Mouse (Mus musculus) liver, postnatal 0 days (tissue): ENCODE measurements around the gene Lin37. TPM values are rescaled to one million over a fixed set of nuclear protein-coding genes. Genes with fewer than 3 reads are reported as not detected.

Source experiments
- ATAC-seq: fragments of 200-750 bp; cut with Nextera tagmentation; 2 replicates; pipeline ENCODE4 v1.8.0; 2017; ENCODE audit warnings: mild to moderate bottlenecking, moderate library complexity
- DNase-seq: peaks from one replicate; pipeline ENCODE4 v3.0.0-alpha.2; 2016
- H3K27ac ChIP-seq: fragments of 300-500 bp; sonication (generic); 2 replicates; pipeline ENCODE4 v1.5.1; 2014; ENCODE audit warnings: antibody characterized with exemption, moderate library complexity, mild to moderate bottlenecking, low read depth
- H3K27me3 ChIP-seq: fragments of 300-500 bp; sonication (generic); 2 replicates; pipeline ENCODE4 v1.6.1; 2014; ENCODE audit warnings: low read length, control low read depth, mixed read lengths; ENCODE audit not compliant: insufficient read depth
- H3K36me3 ChIP-seq: fragments of 300-500 bp; sonication (generic); replicated peaks from 2 replicates; pipeline ENCODE4 v1.6.1; 2014; ENCODE audit warnings: mild to moderate bottlenecking, control low read depth, low read length, moderate library complexity, mixed read lengths; ENCODE audit not compliant: insufficient read depth
- H3K4me1 ChIP-seq: fragments of 300-500 bp; sonication (generic); 2 replicates; pipeline ENCODE4 v1.6.1; 2014; ENCODE audit warnings: antibody characterized with exemption, mild to moderate bottlenecking, control low read depth; ENCODE audit not compliant: insufficient read depth
- H3K4me2 ChIP-seq: fragments of 300-500 bp; sonication (generic); 2 replicates; pipeline ENCODE4 v1.6.1; 2014; ENCODE audit warnings: low read depth, mild to moderate bottlenecking, low read length, moderate library complexity, mixed read lengths
- H3K4me3 ChIP-seq: fragments of 300-500 bp; sonication (generic); 2 replicates; pipeline ENCODE4 v1.5.1; 2014; ENCODE audit warnings: low read depth, low read length
- H3K9ac ChIP-seq: fragments of 300-500 bp; sonication (generic); replicated peaks from 2 replicates; pipeline ENCODE4 v1.6.1; 2014; ENCODE audit warnings: mild to moderate bottlenecking, moderate library complexity
- H3K9me3 ChIP-seq: fragments of 300-500 bp; sonication (generic); 2 replicates; pipeline ENCODE4 v1.6.1; 2016; ENCODE audit warnings: mild to moderate bottlenecking, control low read depth, low read length, mixed read lengths
- CTCF ChIP-seq: sonication (generic); IDR thresholded peaks from 2 replicates; pipeline ENCODE4 v1.5.1; 2016; ENCODE audit warnings: antibody characterized with exemption, low read depth
- EP300 ChIP-seq: IDR thresholded peaks from 2 replicates; pipeline ENCODE4 v1.6.1; 2016; ENCODE audit warnings: antibody characterized with exemption, low read depth, mild to moderate bottlenecking
- WGBS: fragments of 180-500 bp; shearing (Covaris S2); extraction: QIAGEN DNeasy Blood & Tissue Kit; methylation state at CpG from one replicate; pipeline ENCODE4 v1.1.7; 2014; ENCODE audit not compliant: insufficient replicate concordance; 5-methylcytosine and 5-hydroxymethylcytosine counted together
- polyA plus RNA-seq: library from polyadenylated mRNA; unstranded; fragments of >200 nt; fragmentation: Nextera tagmentation; extraction: Ambion mirVana; gene quantifications from 2 replicates; pipeline ENCODE4 v1.2.1, GENCODE M21; 2015

Lin37 gene
- polyA plus RNA-seq, 1 experiment from 2014 or later = 16.0 TPM

- no peak for TF ChIP-seq EP300
- no peak for TF ChIP-seq CTCF
- no peaks in the 10 kb centered on the region for H3K9me3 ChIP-seq
- no peaks in the 10 kb centered on the region for H3K36me3 ChIP-seq
- H3K9ac ChIP-seq = no peak overlapping the region
- WGBS = 70% methylated on average over 7 of the region's 7 CpGs
- no peak overlapping the region for H3K4me3 ChIP-seq
- peaks cover 13% of the 10 kb centered on the region for H3K4me1 ChIP-seq
- no peaks in the 10 kb centered on the region for H3K27me3 ChIP-seq
- ATAC-seq (no peak), DNase-seq (no peak)
- no peak overlapping the region for H3K4me2 ChIP-seq
- H3K27ac ChIP-seq = no peak overlapping the region
Observed at GRCm38 (mm10) chr7:30600651-30601050, 41.0 kb upstream of the Lin37 start.

- no peak for TF ChIP-seq CTCF
- no peak for TF ChIP-seq EP300
- no peaks in the 10 kb centered on the region for H3K36me3 ChIP-seq
- H3K9ac ChIP-seq = 0 out of 2 replicates have a peak overlapping the region, but pooled peaks have one; percentile 41
- peak overlapping the region; percentile 40 for H3K4me2 ChIP-seq
- peaks cover 13% of the 10 kb centered on the region for H3K4me1 ChIP-seq
- no peaks in the 10 kb centered on the region for H3K9me3 ChIP-seq
- no peak overlapping the region for H3K4me3 ChIP-seq
- H3K27ac ChIP-seq = no peak overlapping the region
- DNase-seq = peak; percentile 92
- WGBS = 5% methylated on average over 16 of the region's 16 CpGs
- H3K27me3 ChIP-seq = no peaks in the 10 kb centered on the region
- peak; percentile 99 for ATAC-seq
Observed at GRCm38 (mm10) chr7:30599933-30600353, 40.3 kb upstream of the Lin37 start.

DNA sequence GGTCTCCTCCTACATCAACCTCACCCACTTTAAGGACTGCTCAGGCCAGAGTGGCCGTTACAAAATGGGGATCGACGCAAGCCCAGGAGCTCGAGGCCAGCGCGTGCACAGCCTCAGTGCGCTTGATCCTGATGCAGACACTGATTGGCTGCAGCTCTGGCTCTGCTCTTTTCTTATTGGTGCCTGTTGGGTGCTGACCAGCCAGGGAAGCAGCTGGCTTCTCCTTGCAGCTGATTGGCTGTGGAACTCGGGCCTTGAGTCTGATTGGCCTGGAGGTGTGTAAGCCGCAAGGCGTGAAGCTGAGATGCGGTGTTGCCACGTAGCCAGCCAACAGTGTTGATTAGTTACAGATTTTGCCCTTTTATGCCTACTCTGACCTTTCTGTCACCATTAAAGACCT, 39.1 kb upstream of the Lin37 start, which contains the start of gene Zbtb32:
Gene Zbtb32 (minus strand): TSS at position 124 of the 400 bp plus-strand sequence.
- no peak within 1 kb of the TSS; the same call in 1 of the 2 replicates for H3K27ac ChIP-seq
- 0 out of 2 replicates have a peak within 1 kb of the TSS, but pooled peaks have one; percentile 41 for H3K9ac ChIP-seq
- peak within 1 kb of the TSS; percentile 40; the same call in 1 of the 2 replicates for H3K4me2 ChIP-seq
- ATAC-seq = no peak
- no peak within 1 kb of the TSS for H3K4me3 ChIP-seq
- no peaks in the 10 kb centered on the region for H3K9me3 ChIP-seq
- no peak for TF ChIP-seq CTCF
- no peak for TF ChIP-seq EP300
- H3K36me3 ChIP-seq = no peaks in the 10 kb centered on the region
- peaks cover 16% of the 10 kb centered on the region for H3K4me1 ChIP-seq
- DNase-seq = no peak
- WGBS = 87% methylated on average over 12 of the region's 12 CpGs
- no peaks in the 10 kb centered on the region for H3K27me3 ChIP-seq

- H3K4me3 ChIP-seq = no peak overlapping the region
- peaks cover 16% of the 10 kb centered on the region for H3K4me1 ChIP-seq
- no peaks in the 10 kb centered on the region for H3K9me3 ChIP-seq
- no peak overlapping the region for H3K27ac ChIP-seq
- no peak for ATAC-seq
- WGBS = 76% methylated on average over 5 of the region's 5 CpGs
- no peaks in the 10 kb centered on the region for H3K36me3 ChIP-seq
- H3K9ac ChIP-seq = no peak overlapping the region
- H3K4me2 ChIP-seq = no peak overlapping the region
- H3K27me3 ChIP-seq = no peaks in the 10 kb centered on the region
- TF ChIP-seq CTCF (no peak), EP300 (no peak)
- DNase-seq = no peak
Observed at GRCm38 (mm10) chr7:30596811-30597210, 37.2 kb upstream of the Lin37 start.

DNA sequence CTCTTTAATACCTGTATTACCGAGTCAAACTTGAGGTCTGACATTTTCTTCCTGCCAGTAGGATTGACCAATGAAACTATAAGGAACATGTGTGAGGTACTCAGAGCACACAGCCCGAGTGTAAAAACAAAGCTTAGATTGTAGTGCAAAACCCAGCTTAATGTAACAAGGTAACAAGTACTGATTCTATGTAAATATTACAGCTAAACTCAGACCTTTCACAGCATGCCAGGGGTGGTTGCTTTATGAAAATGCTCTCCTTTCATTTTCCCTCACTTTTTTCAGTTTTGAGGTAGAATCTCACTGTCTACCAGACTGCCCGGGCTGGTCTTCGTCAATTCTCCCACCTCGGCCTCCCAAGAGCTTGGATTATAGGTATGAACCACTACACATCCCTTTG, 36.5 kb upstream of the Lin37 start:
- Histone ChIP-seq H3K27ac (no peak overlapping the region), H3K4me2 (no peak overlapping the region), H3K9me3 (no peaks in the 10 kb centered on the region), H3K27me3 (no peaks in the 10 kb centered on the region), H3K9ac (no peak overlapping the region), H3K36me3 (no peaks in the 10 kb centered on the region), H3K4me1 (peaks cover 16% of the 10 kb centered on the region), H3K4me3 (no peak overlapping the region)
- DNase-seq (no peak), ATAC-seq (no peak)
- 69% methylated on average over 5 of the region's 5 CpGs for WGBS
- TF ChIP-seq CTCF (no peak), EP300 (no peak)

- peaks cover 14% of the 10 kb centered on the region; the same call in 1 of the 2 replicates for H3K4me1 ChIP-seq
- no peak overlapping the region for H3K4me3 ChIP-seq
- no peaks in the 10 kb centered on the region for H3K27me3 ChIP-seq
- no peak overlapping the region for H3K9ac ChIP-seq
- no peak overlapping the region for H3K27ac ChIP-seq
- no peak overlapping the region for H3K4me2 ChIP-seq
- H3K9me3 ChIP-seq = no peaks in the 10 kb centered on the region
- ATAC-seq = no peak
- H3K36me3 ChIP-seq = no peaks in the 10 kb centered on the region
- WGBS = 62% methylated on average over 4 of the region's 4 CpGs
- DNase-seq = no peak
- TF ChIP-seq CTCF = no peak
- TF ChIP-seq EP300 = no peak
Observed at GRCm38 (mm10) chr7:30594510-30595024, 34.9 kb upstream of the Lin37 start.
